Mouse (Mus musculus) testis, postnatal 14 days (tissue): ENCODE results near the gene Rpl36.
"Not testable (repeated sequence)": the region's sequence is repeated elsewhere in the genome, so short reads cannot be mapped to it uniquely, and the experiment has no call there.

Experiments used
- DNase-seq: peaks from one replicate; pipeline ENCODE4 v3.0.0; 2021; ENCODE audit warnings: low spot score

Gene Rpl36

GRCm38 (mm10) chr17:56609452-56610171 is 3.6 kb upstream of the Rpl36 start, which contains the start of gene 2410015M20Rik:
2410015M20Rik (minus strand) TSS chr17:56609771.
- peak; percentile 96 for DNase-seq

GRCm38 (mm10) chr17:56611323-56611722 is 1.9 kb upstream of the Rpl36 start:
- DNase-seq, result no peak

GRCm38 (mm10) chr17:56611861-56612564 is 1.2 kb upstream of the Rpl36 start:
- DNase-seq, result peak; percentile 78

GRCm38 (mm10) chr17:56612565-56612939 is 664 bp upstream of the Rpl36 start:
- DNase-seq, result not testable (repeated sequence)

- peak; percentile 42 for DNase-seq
Measured at GRCm38 (mm10) chr17:56613893-56614292, 677 bp downstream of the Rpl36 start.

- DNase-seq, result no peak
Measured at GRCm38 (mm10) chr17:56614391-56615135, 1.3 kb downstream of the Rpl36 start.

- DNase-seq, result no peak
Measured at GRCm38 (mm10) chr17:56615136-56615784, 2.0 kb downstream of the Rpl36 start.

GRCm38 (mm10) chr17:56615792-56616191 is 2.6 kb downstream of the Rpl36 start:
- no peak for DNase-seq

- DNase-seq, result no peak
Measured at GRCm38 (mm10) chr17:56616725-56617124, 3.5 kb downstream of the Rpl36 start.

- no peak for DNase-seq
Measured at GRCm38 (mm10) chr17:56617628-56618027, 4.4 kb downstream of the Rpl36 start.

GRCm38 (mm10) chr17:56625495-56625894 is 12.3 kb downstream of the Rpl36 start:
- DNase-seq, result no peak

- DNase-seq, result peak; percentile 48
Measured at GRCm38 (mm10) chr17:56626260-56626659, 13.0 kb downstream of the Rpl36 start.

- DNase-seq, result peak; percentile 98
Measured at GRCm38 (mm10) chr17:56626754-56627470, 13.7 kb downstream of the Rpl36 start, which contains the start of gene Lonp1. Lonp1 (minus strand) TSS chr17:56626887.

- peak; percentile 57 for DNase-seq
Measured at GRCm38 (mm10) chr17:56627530-56628277, 14.5 kb downstream of the Rpl36 start, which contains the start of gene Catsperd. Catsperd (plus strand) TSS chr17:56628143.

GRCm38 (mm10) chr17:56629800-56630781 is 16.9 kb downstream of the Rpl36 start:
- not testable (repeated sequence) for DNase-seq

GRCm38 (mm10) chr17:56631807-56632206 is 18.6 kb downstream of the Rpl36 start:
- no peak for DNase-seq

- no peak for DNase-seq
Measured at GRCm38 (mm10) chr17:56634023-56634422, 20.8 kb downstream of the Rpl36 start.

- DNase-seq, result no peak
Measured at GRCm38 (mm10) chr17:56643237-56643636, 30.0 kb downstream of the Rpl36 start.

- DNase-seq, result no peak
Measured at GRCm38 (mm10) chr17:56647546-56647945, 34.3 kb downstream of the Rpl36 start.
